Mouse (Mus musculus): Measurements from ENCODE around the gene Fosl1.
"Not testable (repeated sequence)": the region's sequence is repeated elsewhere in the genome, so short reads cannot be mapped to it uniquely, and the experiment has no call there.

The Fosl1 gene

DNA sequence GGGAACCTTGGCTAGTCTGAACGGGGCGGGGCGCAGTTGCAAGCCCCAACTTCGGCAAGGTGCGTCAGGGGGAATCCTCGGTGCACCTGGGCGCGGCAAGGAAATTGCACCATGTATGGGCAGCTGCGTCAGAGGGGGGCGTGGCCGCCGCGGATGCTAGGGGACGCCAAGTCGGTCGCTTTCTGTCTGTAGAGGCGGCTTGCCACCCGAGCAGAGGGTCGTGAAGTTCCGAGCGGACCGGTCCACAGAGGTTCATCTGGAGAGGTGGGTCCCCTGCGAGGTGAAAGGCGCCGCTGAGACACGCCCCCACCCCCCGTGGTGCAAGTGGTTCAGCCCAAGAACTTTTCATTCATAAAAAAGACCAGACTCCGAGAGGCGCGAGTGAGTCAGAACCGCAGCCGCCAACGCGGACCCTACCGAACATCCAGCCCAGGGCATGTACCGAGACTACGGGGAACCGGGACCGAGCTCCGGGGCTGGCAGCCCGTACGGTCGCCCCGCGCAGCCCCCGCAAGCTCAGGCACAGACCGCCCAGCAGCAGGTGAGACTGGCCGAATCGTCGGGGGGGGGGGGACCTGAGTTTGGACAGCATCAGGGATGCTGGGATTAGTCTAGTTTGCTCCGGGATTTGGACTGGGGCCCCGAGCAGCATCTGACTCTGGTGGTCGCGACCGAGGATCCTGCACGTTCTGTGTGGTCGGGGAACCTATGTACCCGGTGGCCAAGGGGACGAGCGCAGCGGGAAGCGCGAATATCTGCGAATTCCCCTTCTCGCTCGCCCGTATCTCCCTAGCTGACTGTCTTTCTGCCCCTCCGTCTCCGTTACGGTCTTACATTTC lies at the start of gene Fosl1:
TSS of gene Fosl1 (plus strand) at position 33 of the 839 bp plus-strand sequence.
- peak; percentile 97 for DNase-seq

GRCm38 (mm10) chr19:5401073-5401472 lies 46.3 kb upstream of the Fosl1 start:
- DNase-seq = not testable (repeated sequence)

GRCm38 (mm10) chr19:5402293-5402692 lies 45.1 kb upstream of the Fosl1 start, which contains the start of gene Tsga10ip:
Gene Tsga10ip (minus strand): TSS chr19:5402526.
- no peak for DNase-seq

GRCm38 (mm10) chr19:5405924-5406323 lies 41.4 kb upstream of the Fosl1 start:
- no peak for DNase-seq

GRCm38 (mm10) chr19:5406531-5407126 lies 40.7 kb upstream of the Fosl1 start:
- peak; percentile 98 for DNase-seq

DNA sequence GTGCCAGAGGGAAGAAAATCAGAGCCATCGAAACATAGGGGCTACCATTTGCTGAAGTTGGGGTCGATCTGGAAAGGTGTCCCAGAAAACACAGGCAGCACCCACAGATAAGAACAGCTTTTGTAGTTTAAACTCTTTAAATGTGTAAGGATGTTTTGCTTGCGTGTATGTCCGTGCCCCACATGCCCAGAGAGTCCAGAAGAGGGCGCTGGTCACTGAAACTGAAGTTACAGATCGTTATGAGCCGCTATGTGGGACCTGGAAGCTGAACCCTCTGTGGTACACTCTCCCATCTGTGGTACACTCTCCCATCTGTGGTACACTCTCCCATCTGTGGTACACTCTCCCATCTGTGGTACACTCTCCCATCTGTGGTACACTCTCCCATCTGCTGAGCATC lies 40.2 kb upstream of the Fosl1 start:
- DNase-seq = peak; percentile 96

- peak; percentile 97 for DNase-seq
Observed at GRCm38 (mm10) chr19:5408057-5409001, 39.0 kb upstream of the Fosl1 start.

- peak; percentile 97 for DNase-seq
Observed at GRCm38 (mm10) chr19:5409068-5409467, 38.3 kb upstream of the Fosl1 start.

- no peak for DNase-seq
Observed at GRCm38 (mm10) chr19:5410641-5411040, 36.7 kb upstream of the Fosl1 start.

GRCm38 (mm10) chr19:5411961-5412360 lies 35.4 kb upstream of the Fosl1 start:
- peak; percentile 98 for DNase-seq

DNA sequence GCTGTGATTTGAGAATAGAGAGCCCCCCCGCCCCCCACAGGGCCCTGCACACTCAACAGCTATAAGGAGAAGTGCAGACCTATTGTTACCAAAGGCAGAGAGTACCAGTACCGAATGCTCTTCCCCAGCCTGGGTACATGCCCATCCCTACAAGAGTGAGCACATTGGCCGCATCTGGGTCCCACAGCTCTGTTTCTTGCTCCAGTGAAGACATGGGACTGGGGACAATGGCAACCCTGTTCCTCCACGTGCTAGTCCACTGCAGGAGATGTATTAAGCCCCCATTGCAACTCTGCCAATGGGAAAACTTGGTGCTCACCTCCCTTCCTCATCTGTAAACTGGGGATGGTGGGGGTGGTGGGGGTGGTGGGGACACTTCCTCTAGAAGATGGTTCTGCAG lies 33.5 kb upstream of the Fosl1 start:
- DNase-seq = peak; percentile 93

- DNase-seq = peak; percentile 99
Observed at GRCm38 (mm10) chr19:5414534-5414957, 32.8 kb upstream of the Fosl1 start.

GRCm38 (mm10) chr19:5418750-5419466 lies 28.4 kb upstream of the Fosl1 start:
- DNase-seq = peak; percentile 96

GRCm38 (mm10) chr19:5419630-5420029 lies 27.7 kb upstream of the Fosl1 start:
- DNase-seq = peak; percentile 91

DNA sequence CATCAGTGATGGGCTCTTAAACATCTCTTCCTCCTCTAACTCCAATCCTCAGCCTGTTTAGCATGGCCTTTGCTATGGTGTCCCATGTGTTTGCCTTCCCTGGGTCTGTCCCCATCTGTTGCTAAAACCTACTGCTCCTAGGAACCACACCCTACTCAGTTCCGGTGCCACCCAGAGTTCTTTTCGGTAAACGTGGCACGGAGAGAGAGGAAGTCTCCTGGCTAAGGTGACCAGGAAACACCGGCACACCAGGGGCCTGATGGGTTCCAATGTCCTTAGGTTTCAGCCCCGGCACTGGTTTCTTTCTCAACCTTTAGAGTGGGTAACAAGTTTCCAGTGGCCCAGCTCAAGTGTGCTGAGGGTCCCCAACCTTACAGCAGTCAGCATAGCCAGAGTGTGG lies 26.8 kb upstream of the Fosl1 start:
- DNase-seq = peak; percentile 91

DNA sequence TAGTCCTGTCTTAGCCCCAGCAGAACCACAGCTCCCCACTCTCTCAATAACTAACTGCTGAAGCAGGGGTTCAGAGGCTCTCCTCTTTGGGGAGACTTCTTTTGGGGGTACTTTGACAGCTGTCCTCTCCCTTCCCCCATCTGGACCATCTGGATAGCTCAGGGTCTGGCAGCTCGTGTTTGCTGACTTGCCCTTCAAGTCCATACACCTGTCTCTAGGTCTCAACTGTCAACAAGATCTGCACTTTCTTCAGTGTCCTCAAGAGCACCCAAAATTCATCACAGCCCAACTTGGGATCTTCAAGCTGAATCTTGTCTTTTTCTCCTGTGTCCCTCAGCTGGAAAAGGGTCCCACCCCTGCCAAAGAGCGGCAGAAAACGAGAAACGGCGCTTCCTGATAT lies 25.6 kb upstream of the Fosl1 start:
- DNase-seq = no peak

GRCm38 (mm10) chr19:5422267-5422666 lies 25.1 kb upstream of the Fosl1 start:
- peak; percentile 94 for DNase-seq

DNA sequence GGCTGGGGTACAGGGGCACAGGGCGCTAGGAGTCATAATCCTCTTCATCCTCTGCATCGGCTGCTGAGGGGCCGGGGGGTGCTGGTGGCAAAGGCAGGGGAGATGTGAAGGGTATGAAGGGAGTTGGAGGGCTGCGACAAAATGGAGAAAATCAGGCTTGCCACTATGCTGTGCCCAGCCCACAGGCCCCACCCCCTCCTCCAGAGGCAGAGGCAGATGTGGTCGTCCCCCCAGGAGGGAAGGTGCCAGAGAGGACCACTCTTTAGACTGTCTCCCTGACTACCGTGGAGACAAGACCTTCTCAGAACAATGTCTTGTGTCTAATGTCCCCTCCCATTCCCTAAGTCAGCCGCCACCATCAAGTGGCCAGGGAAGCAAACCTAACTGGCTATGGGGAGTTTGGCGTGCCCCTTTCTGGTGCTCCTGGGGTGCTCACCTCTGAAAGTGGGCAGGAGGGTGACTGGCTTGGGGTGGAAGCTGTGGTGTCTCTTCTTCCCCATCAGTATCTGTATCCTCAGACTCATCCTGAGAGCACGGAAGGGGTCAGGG lies 24.4 kb upstream of the Fosl1 start:
- peak; percentile 95 for DNase-seq

DNA sequence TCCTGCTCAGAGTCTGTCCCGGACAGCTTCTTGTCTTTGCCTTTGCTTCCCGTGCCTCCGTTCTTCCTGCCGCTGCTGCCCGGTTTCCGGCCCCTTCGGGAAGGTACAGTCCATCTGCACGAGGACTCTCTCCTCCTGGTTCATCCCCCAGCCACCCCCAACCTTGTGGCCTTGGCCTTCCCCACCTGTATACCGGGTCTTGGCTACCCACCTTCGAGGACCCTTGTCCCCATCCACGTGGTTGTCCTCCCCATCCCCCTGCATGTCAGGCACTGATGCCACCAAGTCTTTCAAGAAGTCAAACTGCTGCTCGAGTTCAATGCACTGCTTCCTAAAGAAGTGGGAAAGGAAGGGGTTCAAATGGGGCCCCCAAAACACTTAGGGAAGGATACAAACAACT lies 23.8 kb upstream of the Fosl1 start:
- peak; percentile 95 for DNase-seq

GRCm38 (mm10) chr19:5424092-5424781 lies 23.1 kb upstream of the Fosl1 start:
- peak; percentile 99 for DNase-seq
